In the genomic region with DNA sequence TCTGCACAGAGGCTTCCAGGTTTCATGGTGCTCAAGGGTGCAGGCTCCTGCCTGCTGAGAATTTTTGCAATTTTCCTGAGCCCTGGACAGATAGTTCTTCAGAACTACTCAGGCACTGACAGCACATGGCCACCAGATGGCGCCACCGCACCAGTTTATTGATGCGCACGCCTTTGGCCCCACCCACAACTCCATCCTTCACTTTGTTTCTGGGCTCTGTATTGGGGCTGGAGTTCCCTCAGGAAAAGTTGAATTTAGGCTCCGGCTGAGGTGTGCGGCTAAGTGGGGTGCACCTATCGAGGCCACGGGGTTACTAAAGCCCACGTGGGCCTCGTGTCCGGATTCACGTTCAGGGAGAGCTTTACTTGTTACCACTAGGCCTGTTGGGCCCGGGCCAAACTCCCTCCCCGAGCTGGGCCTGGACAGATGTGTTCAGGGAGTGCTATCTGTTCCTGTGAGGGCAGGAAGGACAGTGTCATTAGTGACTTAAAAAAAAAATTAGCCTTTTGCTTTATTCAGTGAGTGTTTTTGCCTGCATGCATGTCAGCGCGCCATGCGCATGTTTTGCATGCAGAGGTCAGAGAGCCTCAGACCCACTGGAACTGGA, we compare ENCODE assay signal across 8 mouse cellular contexts. TPM values are rescaled to one million over a fixed set of nuclear protein-coding genes. Genes with fewer than 3 reads are reported as not detected.
A peak's percentile ranks its signal among the peaks of the same experiment; 100 is the strongest.
DNase-seq lines count a peak whose midpoint lies in the region; ATAC-seq and TF ChIP-seq lines count a peak whose summit lies in the region.

No protein-coding gene starts in this region.

- no peaks in the 10 kb centered on the region for H3K27me3 ChIP-seq in Patski
- H3K27me3 ChIP-seq in hindbrain, embryonic 10.5 days (ENCODE audit: insufficient read depth, poor library complexity, severe bottlenecking): no peaks in the 10 kb centered on the region

- no peak overlapping the region for H3K4me3 ChIP-seq in hindbrain, embryonic 10.5 days

- in situ Hi-C loops in Patski (cut with MboI; ENCODE audit: low pct_unique_long_range_greater_than_20kb): no loop called here

- peak overlapping the region; percentile 74 for H3K27ac ChIP-seq in hindbrain, embryonic 10.5 days

- peaks cover 13% of the 10 kb centered on the region for H3K4me1 ChIP-seq in hindbrain, embryonic 10.5 days (replicated peaks)

- H3K36me3 ChIP-seq in hindbrain, embryonic 10.5 days: peaks cover 29% of the 10 kb centered on the region

- DNase-seq in Patski (ENCODE audit: low read depth, low spot score): peak; percentile 25
- peak; percentile 79 for DNase-seq in cerebellum, adult 9-11 months
- peak; percentile 55 to 90 for DNase-seq in frontal cortex, adult 2 months (ENCODE audit: extremely low spot score in 1 of 2, low spot score in 1 of 2)
- peak; percentile 82 for DNase-seq in hindbrain, embryonic 10.5 days (ENCODE audit: low spot score)
- peak; percentile 76 for DNase-seq in layer of hippocampus, adult 9-11 months
- peak; percentile 89 for DNase-seq in lung, postnatal 10 days
- DNase-seq in retina, adult 2 months (ENCODE audit: low read depth, low spot score): peak; percentile 60
- peak; percentile 63 to 64 for DNase-seq in thymus, postnatal 36 days

- ATAC-seq in Patski: no peak

- POLR2A ChIA-PET in Patski (lab: Charles Lee): interaction anchor here (0.6 kb wide), 1 partner anchor 432 kb away, joined by 5 read pairs; no protein-coding TSS in a partner anchor

- no peak for TF ChIP-seq CTCF in Patski (IDR thresholded peaks at IDR 0.05)

- H3K9me3 ChIP-seq in hindbrain, embryonic 10.5 days: no peaks in the 10 kb centered on the region

- WGBS in hindbrain, embryonic 10.5 days: 35% methylated on average over 17 of the region's 17 CpGs

- CTCF ChIA-PET in Patski (lab: Charles Lee): interaction anchor here (0.7 to 2.6 kb wide), 5 partner anchors 8 to 71 kb away, joined by 3 to 9 read pairs (median 5); a partner anchor contains a TSS

RNA-seq across cellular contexts. Expression of a gene that starts 15.2 kb away (rescaled TPM):
- 30.6 TPM for polyA plus RNA-seq in Patski (2021)
- polyA plus RNA-seq in frontal cortex, adult 2 months (2012; rRNA removed): 30.7 and 30.8 TPM in 2 replicates
- 13.5 and 16.9 TPM in 2 replicates for polyA plus RNA-seq in hindbrain, embryonic 10.5 days (2016; fragmentation: Nextera tagmentation; extraction: Ambion mirVana)

RNA-seq across cellular contexts. Expression of a gene that starts 50.9 kb away (rescaled TPM):
- 0.04 TPM for polyA plus RNA-seq in Patski (2021)
- 0.36 and 0.42 TPM in 2 replicates for polyA plus RNA-seq in frontal cortex, adult 2 months (2012; rRNA removed)
- 0.15 and 0.27 TPM in 2 replicates for polyA plus RNA-seq in hindbrain, embryonic 10.5 days (2016; fragmentation: Nextera tagmentation; extraction: Ambion mirVana)

Comparison
In these comparisons a context has a peak if more than half of its experiments do, and no peak if none do; other contexts are left out.
1. DNase-seq: peak in every context shown above with its lines; median percentile 89 in lung, postnatal 10 days; 82 in hindbrain, embryonic 10.5 days; 79 in cerebellum, adult 9-11 months; 76 in layer of hippocampus, adult 9-11 months; 72 in frontal cortex, adult 2 months; 64 in thymus, postnatal 36 days; 60 in retina, adult 2 months; 25 in Patski.